ENCODE assay signal across 9 mouse cellular contexts in the genomic region with DNA sequence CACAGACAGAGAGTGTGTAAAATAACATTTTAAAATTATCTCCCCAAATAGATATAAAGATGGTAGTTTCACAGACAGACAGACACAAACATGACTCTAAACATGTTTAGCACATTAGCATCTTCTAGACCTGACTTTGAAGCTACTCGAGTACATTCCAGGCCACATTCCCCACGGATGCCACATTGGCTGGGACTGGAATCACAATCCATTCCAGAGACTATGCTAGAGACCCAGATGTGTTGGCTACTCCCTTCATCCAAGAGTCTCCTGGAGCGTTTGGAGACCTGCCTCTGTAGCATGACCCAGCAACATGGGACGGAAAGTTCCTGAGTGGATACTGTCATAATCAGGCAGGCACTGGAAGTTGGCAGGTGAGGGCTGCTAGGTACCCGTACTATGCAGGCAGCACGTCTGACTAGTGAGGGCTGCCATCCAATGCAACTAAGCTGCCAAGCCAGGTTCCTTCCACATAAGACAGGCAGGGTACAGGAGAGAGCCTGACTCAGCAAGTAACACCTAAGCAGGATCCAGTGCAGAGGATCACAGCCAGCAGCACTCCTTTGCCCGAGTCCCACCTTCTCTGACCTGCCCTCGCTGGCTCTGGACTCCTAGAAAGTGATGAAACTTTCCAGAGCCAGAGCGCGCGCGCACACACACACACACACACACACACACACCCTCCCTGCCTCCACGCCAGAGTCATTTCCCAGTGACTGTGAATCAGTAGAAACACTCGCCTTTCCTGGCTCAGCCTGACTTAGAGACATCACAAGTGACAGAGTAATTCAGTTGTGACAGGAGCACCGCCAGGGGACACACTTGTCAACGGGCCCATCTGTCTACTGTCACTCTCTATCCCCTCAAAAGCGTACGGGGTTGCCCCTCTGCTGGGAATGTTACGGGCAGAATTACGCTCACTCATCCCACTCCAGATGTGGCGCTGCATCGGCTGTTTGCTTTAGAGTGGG.
A peak's percentile ranks its signal among the peaks of the same experiment; 100 is the strongest.
DNase-seq lines count a peak whose midpoint lies in the region; ATAC-seq and TF ChIP-seq lines count a peak whose summit lies in the region.
"Had no signal": no experiment of that assay in that cellular context is flagged by ENCODE, and none has a peak within 500 bp of the region (broad histone marks: within the 10 kb centered on the region; RNA-seq: fewer than 3 reads in every experiment).

No protein-coding gene starts in this region.

- H3K9me3 ChIP-seq in forebrain, embryonic 12.5 days: no peaks in the 10 kb centered on the region
- H3K9me3 ChIP-seq in forebrain, embryonic 10.5 days: no peaks in the 10 kb centered on the region
- H3K9me3 ChIP-seq in hindbrain, embryonic 14.5 days (ENCODE audit: control insufficient read depth, low read length): no peaks in the 10 kb centered on the region
- H3K9me3 ChIP-seq in neural tube, embryonic 13.5 days: no peaks in the 10 kb centered on the region

- no peak overlapping the region for H3K9ac ChIP-seq in forebrain, embryonic 12.5 days
- no peak overlapping the region for H3K9ac ChIP-seq in hindbrain, embryonic 14.5 days
- H3K9ac ChIP-seq in liver, adult 2 months (ENCODE audit: low read depth, low read length): no peak overlapping the region
- no peak overlapping the region for H3K9ac ChIP-seq in neural tube, embryonic 13.5 days

- no peaks in the 10 kb centered on the region for H3K4me1 ChIP-seq in forebrain, embryonic 12.5 days
- peaks cover 6% of the 10 kb centered on the region; the same call in 1 of the 2 replicates for H3K4me1 ChIP-seq in forebrain, embryonic 10.5 days
- no peaks in the 10 kb centered on the region for H3K4me1 ChIP-seq in hindbrain, embryonic 14.5 days (replicated peaks; ENCODE audit: control insufficient read depth, insufficient read depth, low read length)
- H3K4me1 ChIP-seq in liver, adult 2 months (ENCODE audit: control insufficient read depth, insufficient read depth, low read length): peaks cover 12% of the 10 kb centered on the region
- H3K4me1 ChIP-seq in neural tube, embryonic 13.5 days (replicated peaks): peaks cover 11% of the 10 kb centered on the region

- TF ChIP-seq POLR2A in liver, adult 2 months (IDR thresholded peaks at IDR 0.05; ENCODE audit: extremely low read depth, insufficient read depth, low read length): no peak

- H3K27me3 ChIP-seq in forebrain, embryonic 12.5 days: no peaks in the 10 kb centered on the region; the same call in 1 of the 2 replicates
- H3K27me3 ChIP-seq in forebrain, embryonic 10.5 days (ENCODE audit: poor library complexity, severe bottlenecking): no peaks in the 10 kb centered on the region
- no peaks in the 10 kb centered on the region for H3K27me3 ChIP-seq in hindbrain, embryonic 14.5 days (ENCODE audit: control insufficient read depth, insufficient read depth, low read length)
- no peaks in the 10 kb centered on the region for H3K27me3 ChIP-seq in liver, adult 2 months (ENCODE audit: control insufficient read depth, insufficient read depth, low read length)
- H3K27me3 ChIP-seq in neural tube, embryonic 13.5 days: peaks cover 17% of the 10 kb centered on the region

- no peak for TF ChIP-seq CTCF in liver, adult 2 months (IDR thresholded peaks at IDR 0.05; ENCODE audit: low read depth, low read length)

- H3K27ac ChIP-seq in forebrain, embryonic 12.5 days: no peak overlapping the region
- no peak overlapping the region for H3K27ac ChIP-seq in forebrain, embryonic 10.5 days
- H3K27ac ChIP-seq in hindbrain, embryonic 14.5 days: no peak overlapping the region
- H3K27ac ChIP-seq in liver, adult 2 months (replicated peaks; ENCODE audit: insufficient read depth, low read depth, low read length): no peak overlapping the region
- no peak overlapping the region for H3K27ac ChIP-seq in neural tube, embryonic 13.5 days (replicated peaks)

- no peaks in the 10 kb centered on the region for H3K36me3 ChIP-seq in forebrain, embryonic 12.5 days (replicated peaks)
- H3K36me3 ChIP-seq in forebrain, embryonic 10.5 days (replicated peaks): no peaks in the 10 kb centered on the region
- H3K36me3 ChIP-seq in hindbrain, embryonic 14.5 days (replicated peaks; ENCODE audit: control insufficient read depth, insufficient read depth): no peaks in the 10 kb centered on the region
- no peaks in the 10 kb centered on the region for H3K36me3 ChIP-seq in liver, adult 2 months (ENCODE audit: control insufficient read depth, insufficient read depth, low read length)
- no peaks in the 10 kb centered on the region for H3K36me3 ChIP-seq in neural tube, embryonic 13.5 days

- no peak overlapping the region for H3K4me3 ChIP-seq in forebrain, embryonic 12.5 days (replicated peaks)
- no peak overlapping the region for H3K4me3 ChIP-seq in forebrain, embryonic 10.5 days
- no peak overlapping the region for H3K4me3 ChIP-seq in hindbrain, embryonic 14.5 days (replicated peaks; ENCODE audit: low read length)
- H3K4me3 ChIP-seq in liver, adult 2 months (ENCODE audit: insufficient read depth, low read depth, low read length): no peak overlapping the region
- no peak overlapping the region for H3K4me3 ChIP-seq in neural tube, embryonic 13.5 days
- H3K4me3 ChIP-seq: erythroblast, embryonic 14.5 days had no signal

- DNase-seq in forebrain, embryonic 10.5 days (ENCODE audit: extremely low spot score, low spot score): no peak
- DNase-seq in gastrocnemius, adult 18-20 months (ENCODE audit: low spot score): peak; percentile 53
- peak; percentile 46 for DNase-seq in hindbrain, embryonic 14.5 days (ENCODE audit: low spot score)
- DNase-seq in liver, adult 2 months (ENCODE audit: extremely low read depth, low read depth, low spot score): peak; percentile 90
- no peak for DNase-seq in layer of hippocampus, adult 18-20 months (ENCODE audit: low spot score in 2 of 2)
- no peak for DNase-seq in ovary, postnatal 10 days (ENCODE audit: low spot score)

- 0 out of 2 replicates have a peak, but pooled peaks have one; percentile 11 for ATAC-seq in forebrain, embryonic 12.5 days (ENCODE audit: low FRiP score)
- peak; percentile 75; the same call in 1 of the 2 replicates for ATAC-seq in hindbrain, embryonic 14.5 days (ENCODE audit: low FRiP score)
- ATAC-seq in neural tube, embryonic 13.5 days (ENCODE audit: low read depth): peak; percentile 87

- H3K79me2 ChIP-seq in liver, adult 2 months (ENCODE audit: control insufficient read depth, insufficient read depth, low read length): no peaks in the 10 kb centered on the region

- H3K4me2 ChIP-seq in forebrain, embryonic 12.5 days: no peak overlapping the region
- H3K4me2 ChIP-seq in hindbrain, embryonic 14.5 days (replicated peaks): peak overlapping the region; percentile 30
- peak overlapping the region; percentile 33 for H3K4me2 ChIP-seq in neural tube, embryonic 13.5 days

- 73% methylated on average over 22 of the region's 22 CpGs for WGBS in forebrain, embryonic 12.5 days
- WGBS in forebrain, embryonic 10.5 days: 81% methylated on average over 22 of the region's 22 CpGs
- 52% methylated on average over 22 of the region's 22 CpGs for WGBS in hindbrain, embryonic 14.5 days
- 24% methylated on average over 22 of the region's 22 CpGs for WGBS in liver, adult 2 months
- 55% methylated on average over 22 of the region's 22 CpGs for WGBS in neural tube, embryonic 13.5 days

Comparison
In these comparisons a context has a peak if more than half of its experiments do, and no peak if none do; other contexts are left out.
1. ATAC-seq: peak in every context shown above with its lines; median percentile 87 in neural tube, embryonic 13.5 days; 75 in hindbrain, embryonic 14.5 days; 11 in forebrain, embryonic 12.5 days.
2. DNase-seq: peak in gastrocnemius, adult 18-20 months (single experiment), hindbrain, embryonic 14.5 days (single experiment) and liver, adult 2 months (single experiment); none in forebrain, embryonic 10.5 days (single experiment), layer of hippocampus, adult 18-20 months (0 of 2) and ovary, postnatal 10 days (single experiment).